Mouse (Mus musculus) bone marrow, adult 2 months (tissue): ENCODE data around the gene Camk1g.

Source experiments
- CTCF ChIP-seq: fragments of 200-500 bp; IDR thresholded peaks from 2 replicates; pipeline ENCODE4 v1.5.1; 2011; ENCODE audit warnings: low read length, control low read depth; ENCODE audit not compliant: control insufficient read depth, insufficient read depth
- POLR2A ChIP-seq: fragments of 200-500 bp; IDR thresholded peaks from 2 replicates; pipeline ENCODE4 v1.6.1; 2011; ENCODE audit warnings: low read depth, mild to moderate bottlenecking, control low read depth, low read length, borderline replicate concordance; ENCODE audit not compliant: control insufficient read depth

- peak; percentile 72 for TF ChIP-seq CTCF
- TF ChIP-seq POLR2A, result no peak
Measured at GRCm38 (mm10) chr1:193382841-193383462, 12.9 kb upstream of the Camk1g start.
